Mouse (Mus musculus) heart, postnatal 0 days (tissue): ENCODE measurements around the gene Ing4. TPM values are rescaled to one million over a fixed set of nuclear protein-coding genes. Genes with fewer than 3 reads are reported as not detected.

Experiments
- ATAC-seq: fragments of 200-750 bp; cut with Nextera tagmentation; 2 replicates; pipeline ENCODE4 v1.8.0; 2017; ENCODE audit warnings: low read depth, moderate number of reproducible peaks, moderate library complexity; ENCODE audit not compliant: insufficient read depth
- DNase-seq: peaks from one replicate; pipeline ENCODE4 v3.0.0-alpha.2; 2016; ENCODE audit warnings: low spot score
- H3K27ac ChIP-seq: fragments of 300-500 bp; sonication (generic); 2 replicates; pipeline ENCODE4 v1.5.1; 2014; ENCODE audit warnings: low read depth, mild to moderate bottlenecking
- H3K27me3 ChIP-seq: fragments of 300-500 bp; sonication (generic); 2 replicates; pipeline ENCODE4 v1.6.1; 2014; ENCODE audit warnings: low read length, mixed read lengths; ENCODE audit not compliant: control insufficient read depth, insufficient read depth
- H3K36me3 ChIP-seq: fragments of 300-500 bp; sonication (generic); replicated peaks from 2 replicates; pipeline ENCODE4 v1.6.1; 2014; ENCODE audit warnings: low read length, mixed read lengths; ENCODE audit not compliant: control insufficient read depth, insufficient read depth
- H3K4me1 ChIP-seq: fragments of 300-500 bp; sonication (generic); 2 replicates; pipeline ENCODE4 v1.6.1; 2014; ENCODE audit warnings: antibody characterized with exemption; ENCODE audit not compliant: control insufficient read depth, insufficient read depth
- H3K4me2 ChIP-seq: fragments of 300-500 bp; sonication (generic); 2 replicates; pipeline ENCODE4 v1.6.1; 2014; ENCODE audit warnings: low read depth, mild to moderate bottlenecking, low read length, moderate library complexity
- H3K4me3 ChIP-seq: fragments of 300-500 bp; sonication (generic); 2 replicates; pipeline ENCODE4 v1.5.1; 2014; ENCODE audit warnings: low read depth, low read length
- H3K9ac ChIP-seq: fragments of 300-500 bp; sonication (generic); replicated peaks from 2 replicates; pipeline ENCODE4 v1.6.1; 2014; ENCODE audit warnings: low read depth, low read length, mixed read lengths
- H3K9me3 ChIP-seq: fragments of 300-500 bp; sonication (generic); replicated peaks from 2 replicates; pipeline ENCODE4 v1.6.1; 2016; ENCODE audit warnings: low read length; ENCODE audit not compliant: control insufficient read depth
- CTCF ChIP-seq: IDR thresholded peaks from 2 replicates; pipeline ENCODE4 v1.5.1; 2016; ENCODE audit warnings: antibody characterized with exemption, control low read depth, low read depth
- EP300 ChIP-seq: IDR thresholded peaks from 2 replicates; pipeline ENCODE4 v1.6.1; 2016; ENCODE audit warnings: antibody characterized with exemption, low read depth
- WGBS: fragments of 180-500 bp; shearing (Covaris S2); extraction: QIAGEN DNeasy Blood & Tissue Kit; methylation state at CpG from one replicate; pipeline ENCODE4 v1.1.7; 2014; 5-methylcytosine and 5-hydroxymethylcytosine counted together
- polyA plus RNA-seq: library from polyadenylated mRNA; unstranded; fragments of >200 nt; fragmentation: Nextera tagmentation; extraction: Ambion mirVana; gene quantifications from 2 replicates; pipeline ENCODE4 v1.2.1, GENCODE M21; 2015
- total RNA-seq: library from RNA; depleted of rRNA; stranded (reverse); fragments of >200 nt; gene quantifications from 2 replicates; pipeline ENCODE4 v1.2.3, GENCODE M21; 2014; ENCODE audit warnings: low replicate concordance

The Ing4 gene
- total and polyA plus RNA-seq, 2 experiments from 2014 or later, result 41.9 to 54.1 TPM

DNA sequence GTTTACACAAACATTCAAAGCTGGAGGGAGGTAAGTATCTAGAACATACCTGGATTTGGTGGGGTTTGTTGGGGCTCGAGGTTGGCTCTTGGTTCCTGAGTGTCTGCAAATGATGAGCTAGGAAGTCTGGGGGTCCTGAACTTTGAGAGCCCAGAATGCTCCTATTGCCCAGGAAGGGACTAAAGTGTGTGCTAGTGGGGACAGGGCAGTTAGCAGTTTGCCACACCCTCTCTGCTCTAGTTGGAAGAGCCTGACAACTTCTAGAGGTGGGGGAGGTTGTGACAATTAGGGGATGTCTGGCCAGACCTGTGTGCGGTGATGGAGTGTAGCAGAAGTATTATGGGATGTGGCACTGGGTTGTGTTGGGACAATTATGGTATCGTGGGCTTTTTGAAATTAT, 55.3 kb downstream of the Ing4 start:
- TF ChIP-seq EP300, result no peak
- no peak for TF ChIP-seq CTCF
- WGBS, result 44% methylated on average over 3 of the region's 3 CpGs

DNA sequence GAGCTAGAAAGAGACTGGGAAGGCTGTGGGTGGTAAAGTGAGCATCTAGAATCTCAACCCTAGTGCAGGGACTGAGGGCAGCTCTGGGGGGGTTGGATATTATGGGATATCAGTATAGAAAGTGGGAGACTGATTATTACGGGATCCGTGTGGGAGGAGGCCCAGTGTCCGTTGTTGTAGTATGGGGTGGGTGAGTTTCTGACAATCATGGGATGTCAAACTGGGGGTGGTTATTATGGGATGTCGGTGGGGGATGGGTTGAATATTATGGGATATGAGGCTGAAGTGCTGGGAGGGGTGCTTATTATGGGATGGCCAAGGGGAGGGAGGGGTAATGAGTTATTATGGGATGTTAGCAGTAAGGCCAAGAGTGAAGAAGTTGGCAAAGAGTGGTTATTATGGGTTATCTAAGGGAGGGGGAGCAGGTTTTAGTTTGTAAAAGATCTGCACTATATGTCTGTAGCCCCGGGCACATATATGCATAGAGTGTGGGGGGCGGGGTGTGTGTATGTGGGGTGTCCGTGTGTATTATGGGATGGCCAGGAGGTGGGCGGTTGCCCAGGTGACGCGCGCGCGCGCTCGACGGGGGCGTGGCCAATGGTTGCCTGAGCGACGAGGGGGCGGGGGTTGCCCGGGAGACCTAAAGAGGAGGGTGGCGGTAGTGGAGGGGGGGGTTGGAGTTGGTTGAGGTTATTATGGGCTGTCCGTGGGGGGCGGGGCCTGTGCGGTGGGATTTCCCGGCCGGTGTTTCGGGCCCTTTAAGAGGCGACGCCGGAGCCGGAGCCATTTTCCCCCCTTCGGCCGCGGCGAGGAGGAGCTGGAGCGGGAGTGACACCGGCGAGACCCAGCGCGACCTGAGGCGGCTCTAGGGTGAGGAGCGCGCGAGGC, 56.1 kb downstream of the Ing4 start, which contains the start of gene Chd4:
Chd4 (plus strand) TSS at position 591 of the 888 bp plus-strand sequence.
- ATAC-seq, result peak; percentile 78
- peaks cover 35% of the 10 kb centered on the region for H3K4me1 ChIP-seq
- H3K36me3 ChIP-seq, result peaks cover 22% of the 10 kb centered on the region
- H3K9me3 ChIP-seq, result no peaks in the 10 kb centered on the region
- TF ChIP-seq CTCF, result no peak
- TF ChIP-seq EP300, result 0 out of 2 replicates have a peak, but pooled peaks have one; percentile 27
- DNase-seq, result peak; percentile 94
- H3K4me2 ChIP-seq, result peak within 1 kb of the TSS; percentile 97
- no peaks in the 10 kb centered on the region for H3K27me3 ChIP-seq
- WGBS, result 2% methylated on average over 34 of the region's 45 CpGs
- peak within 1 kb of the TSS; percentile 75 for H3K4me3 ChIP-seq
- H3K27ac ChIP-seq, result peak within 1 kb of the TSS; percentile 97
- H3K9ac ChIP-seq, result peak within 1 kb of the TSS; percentile 92

More for the DNA sequence above, 55.3 kb downstream of the Ing4 start:
- Histone ChIP-seq H3K4me3 (no peak overlapping the region), H3K9me3 (no peaks in the 10 kb centered on the region), H3K4me2 (no peak overlapping the region), H3K36me3 (peaks cover 14% of the 10 kb centered on the region), H3K27ac (peak overlapping the region; percentile 97), H3K27me3 (no peaks in the 10 kb centered on the region), H3K9ac (no peak overlapping the region), H3K4me1 (peaks cover 39% of the 10 kb centered on the region)
- ATAC-seq (no peak), DNase-seq (no peak)

DNA sequence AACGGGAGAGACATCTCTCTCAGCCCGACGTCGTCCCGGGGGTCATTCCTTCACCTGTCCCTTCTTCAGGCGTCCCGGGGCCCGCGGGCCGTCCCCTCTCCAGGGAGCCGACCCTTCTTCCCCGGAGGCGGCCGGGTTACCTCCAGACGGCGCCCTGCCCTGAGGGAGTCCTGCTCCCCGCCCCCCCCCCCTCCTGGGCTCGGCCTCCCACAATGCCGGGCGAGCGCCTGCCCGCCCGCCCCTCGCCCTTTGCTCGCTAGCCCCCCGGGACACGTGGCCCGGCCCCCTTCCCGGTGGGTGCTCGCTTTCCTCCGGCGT, 56.7 kb downstream of the Ing4 start:
- ATAC-seq (peak; percentile 16), DNase-seq (no peak)
- H3K4me2 ChIP-seq, result peak overlapping the region; percentile 97
- H3K9me3 ChIP-seq, result no peaks in the 10 kb centered on the region
- no peak for TF ChIP-seq CTCF
- TF ChIP-seq EP300, result no peak
- peaks cover 31% of the 10 kb centered on the region for H3K4me1 ChIP-seq
- peak overlapping the region; percentile 97 for H3K27ac ChIP-seq
- peaks cover 28% of the 10 kb centered on the region for H3K36me3 ChIP-seq
- H3K4me3 ChIP-seq, result peak overlapping the region; percentile 75
- H3K9ac ChIP-seq, result peak overlapping the region; percentile 92
- no peaks in the 10 kb centered on the region for H3K27me3 ChIP-seq
- 0% methylated on average over 21 of the region's 32 CpGs for WGBS

DNA sequence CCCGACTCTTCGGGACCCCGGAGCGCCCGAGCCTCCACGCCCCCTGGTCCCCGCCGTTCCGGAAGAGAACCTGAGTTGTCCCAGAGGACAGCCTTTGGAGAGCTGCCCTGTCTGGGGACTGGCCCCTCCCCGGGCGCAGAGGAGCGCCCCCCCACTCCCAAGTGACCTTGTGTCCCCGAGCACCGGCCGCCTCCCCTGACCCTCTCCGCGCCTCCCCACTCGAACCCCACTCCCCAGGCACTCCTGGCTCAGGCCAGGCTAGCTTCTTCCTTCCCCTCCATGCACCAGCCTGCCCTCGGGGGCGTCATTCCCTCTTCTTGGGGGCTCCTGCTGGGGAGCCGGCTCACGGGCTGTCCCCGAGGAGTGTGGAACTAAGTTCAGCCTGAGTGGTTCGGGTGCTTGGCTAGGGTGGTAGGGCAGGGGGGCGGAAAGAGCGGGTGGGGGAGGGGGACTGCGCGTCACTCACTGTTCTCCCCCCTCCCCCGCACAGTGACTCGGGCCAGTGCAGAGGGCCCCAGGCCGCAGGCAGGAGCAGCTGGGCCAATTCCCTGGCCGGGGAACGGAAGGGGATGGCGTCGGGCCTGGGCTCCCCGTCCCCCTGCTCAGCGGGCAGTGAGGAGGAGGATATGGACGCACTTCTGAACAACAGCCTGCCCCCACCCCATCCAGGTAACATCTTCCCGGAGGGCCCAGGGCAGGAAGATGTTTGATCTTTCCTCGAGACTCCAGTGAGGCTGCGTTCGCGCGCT, 57.2 kb downstream of the Ing4 start:
- DNase-seq (peak; percentile 52), ATAC-seq (peak; percentile 59)
- Histone ChIP-seq H3K4me1 (peaks cover 31% of the 10 kb centered on the region), H3K9me3 (no peaks in the 10 kb centered on the region), H3K27me3 (no peaks in the 10 kb centered on the region), H3K27ac (peak overlapping the region; percentile 97), H3K36me3 (peaks cover 33% of the 10 kb centered on the region), H3K9ac (peak overlapping the region; percentile 92), H3K4me3 (peak overlapping the region; percentile 75), H3K4me2 (peak overlapping the region; percentile 97)
- no peak for TF ChIP-seq CTCF
- no peak for TF ChIP-seq EP300
- under 1% methylated on average over 29 of the region's 44 CpGs for WGBS

DNA sequence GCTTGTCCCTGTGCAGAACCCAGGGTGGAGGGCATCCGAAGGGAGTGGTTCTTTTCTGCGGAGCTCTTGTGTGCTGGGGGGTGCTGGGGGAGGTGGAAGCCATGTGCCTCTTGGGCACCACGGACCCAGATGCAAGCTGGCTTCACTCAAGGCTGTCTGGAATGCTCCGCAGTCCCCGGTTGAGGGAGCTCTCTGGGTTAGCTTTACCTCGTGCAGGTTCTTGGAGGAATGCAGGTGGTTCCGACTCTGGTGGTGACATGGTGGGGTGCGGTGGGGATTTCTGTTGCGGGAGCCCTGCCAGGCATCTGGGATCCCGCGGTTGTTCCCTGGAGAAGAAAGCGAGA, 57.8 kb downstream of the Ing4 start:
- H3K9me3 ChIP-seq, result no peaks in the 10 kb centered on the region
- ATAC-seq (peak; percentile 2; the same call in 1 of the 2 replicates), DNase-seq (no peak)
- H3K27ac ChIP-seq, result peak overlapping the region; percentile 97
- H3K9ac ChIP-seq, result peak overlapping the region; percentile 92
- TF ChIP-seq EP300, result no peak
- TF ChIP-seq CTCF, result no peak
- WGBS, result under 1% methylated on average over 12 of the region's 12 CpGs
- peaks cover 38% of the 10 kb centered on the region for H3K36me3 ChIP-seq
- H3K4me3 ChIP-seq, result peak overlapping the region; percentile 75
- H3K4me1 ChIP-seq, result peaks cover 31% of the 10 kb centered on the region
- H3K4me2 ChIP-seq, result peak overlapping the region; percentile 97
- H3K27me3 ChIP-seq, result no peaks in the 10 kb centered on the region
